Mouse (Mus musculus) liver, adult (tissue): ENCODE measurements around the gene Rtn2.

Source experiments
- GATA4 ChIP-seq: IDR thresholded peaks from 2 replicates; pipeline ENCODE4 v1.6.1; 2014; ENCODE audit warnings: mild to moderate bottlenecking, low read length; ENCODE audit not compliant: insufficient replicate concordance

Rtn2 gene

GRCm38 (mm10) chr7:19305796-19306765 is 23.7 kb downstream of the Rtn2 start:
- no peak for TF ChIP-seq GATA4

- no peak for TF ChIP-seq GATA4
These were observed 24.7 kb downstream of the Rtn2 start for GRCm38 (mm10) chr7:19306819-19307738.

- no peak for TF ChIP-seq GATA4
These were observed 25.5 kb downstream of the Rtn2 start for GRCm38 (mm10) chr7:19307739-19308453.

GRCm38 (mm10) chr7:19308454-19309277 is 26.2 kb downstream of the Rtn2 start:
- TF ChIP-seq GATA4, result no peak; the same call in 1 of the 2 replicates

DNA sequence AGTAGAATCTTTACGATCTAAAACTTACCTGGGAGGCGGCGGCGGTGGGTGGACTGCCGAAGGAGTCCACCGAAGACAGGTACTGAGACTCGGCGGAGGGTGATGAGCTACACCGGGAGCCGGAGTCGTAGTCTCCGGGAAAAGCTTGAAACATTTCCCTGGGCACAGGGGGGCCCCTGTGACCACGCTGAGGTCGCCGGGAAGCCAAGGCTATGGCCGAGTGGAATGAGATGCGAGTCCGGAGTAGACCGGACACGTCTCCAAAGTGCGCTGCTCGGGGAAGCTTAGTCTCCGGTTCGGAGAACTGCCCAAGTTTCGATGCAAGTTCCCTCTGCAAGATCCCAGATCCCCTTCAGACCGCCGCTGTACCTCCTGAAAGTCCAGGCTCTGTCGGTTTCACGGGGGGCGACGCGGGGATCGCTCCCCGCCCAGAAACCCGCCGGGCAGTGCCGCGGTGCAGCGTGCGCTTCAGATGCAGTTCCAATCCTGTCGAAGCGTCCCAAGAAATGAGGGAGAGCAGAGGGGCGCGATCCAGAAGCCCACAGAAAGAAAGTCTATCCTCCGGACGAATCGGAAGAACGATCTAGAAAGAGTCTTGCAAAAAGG is 27.0 kb downstream of the Rtn2 start:
- TF ChIP-seq GATA4, result no peak

DNA sequence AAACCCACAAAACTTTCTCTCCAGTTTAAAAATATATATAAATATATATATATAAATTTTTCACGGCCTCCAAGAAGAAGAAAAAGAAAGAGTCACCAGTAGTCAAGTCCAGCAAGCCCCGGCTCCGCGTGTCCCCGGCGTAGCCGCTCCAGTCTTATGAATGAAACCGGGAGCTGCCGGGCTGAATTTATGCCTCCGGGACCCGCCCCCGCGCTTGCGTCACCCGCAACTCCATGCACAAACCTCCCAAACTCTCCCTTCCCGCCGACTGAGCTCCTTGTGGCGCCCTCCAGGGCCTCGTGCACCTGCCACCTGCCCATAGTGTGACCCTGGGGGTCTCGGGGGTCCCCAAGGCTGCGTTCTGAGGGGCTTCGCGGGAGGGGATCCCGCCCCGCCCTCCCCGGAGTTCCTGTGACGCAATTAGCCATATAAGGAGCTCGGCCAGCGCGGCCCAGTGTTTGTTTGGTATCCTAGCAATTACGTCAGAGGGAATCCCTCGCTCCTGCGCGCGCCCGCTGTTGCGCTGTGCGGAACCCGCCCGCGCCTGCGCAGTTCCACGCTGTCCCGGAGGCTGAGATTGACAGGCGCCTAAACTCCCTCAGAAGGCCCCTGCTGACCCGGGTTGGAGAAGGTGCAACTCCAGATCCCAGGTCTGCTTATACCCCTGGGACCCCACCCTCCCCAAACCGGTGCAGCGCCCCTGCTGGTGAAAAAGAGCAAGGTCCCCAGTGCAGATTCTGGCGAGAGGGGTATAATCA is 27.6 kb downstream of the Rtn2 start, which contains the start of gene Fosb:
Fosb (minus strand) TSS at position 168 of the 758 bp plus-strand sequence.
- TF ChIP-seq GATA4, result no peak

GRCm38 (mm10) chr7:19311991-19312390 is 29.6 kb downstream of the Rtn2 start:
- no peak for TF ChIP-seq GATA4

- no peak for TF ChIP-seq GATA4
These were observed 31.6 kb downstream of the Rtn2 start for GRCm38 (mm10) chr7:19314033-19314432.

GRCm38 (mm10) chr7:19316451-19317161 is 34.2 kb downstream of the Rtn2 start:
- no peak for TF ChIP-seq GATA4

DNA sequence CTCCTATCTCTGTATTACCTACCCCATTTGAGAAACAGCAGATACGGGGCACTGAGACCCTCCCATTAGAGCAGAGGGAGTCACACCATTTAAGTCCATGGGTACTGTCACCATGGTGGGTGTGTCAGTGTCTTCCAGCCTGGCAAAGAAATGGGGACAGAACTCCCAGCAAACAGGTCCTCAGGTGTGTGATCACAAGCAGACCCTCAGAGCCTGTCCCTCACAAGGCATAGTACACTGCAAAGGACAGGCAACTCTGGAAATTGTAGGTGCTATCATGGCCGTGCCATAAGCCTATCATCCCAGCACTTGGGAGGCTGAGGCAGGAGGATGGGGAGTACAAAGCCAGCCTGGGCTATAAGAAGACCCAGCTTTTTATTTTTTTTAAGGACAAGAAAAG is 35.8 kb downstream of the Rtn2 start:
- no peak for TF ChIP-seq GATA4

DNA sequence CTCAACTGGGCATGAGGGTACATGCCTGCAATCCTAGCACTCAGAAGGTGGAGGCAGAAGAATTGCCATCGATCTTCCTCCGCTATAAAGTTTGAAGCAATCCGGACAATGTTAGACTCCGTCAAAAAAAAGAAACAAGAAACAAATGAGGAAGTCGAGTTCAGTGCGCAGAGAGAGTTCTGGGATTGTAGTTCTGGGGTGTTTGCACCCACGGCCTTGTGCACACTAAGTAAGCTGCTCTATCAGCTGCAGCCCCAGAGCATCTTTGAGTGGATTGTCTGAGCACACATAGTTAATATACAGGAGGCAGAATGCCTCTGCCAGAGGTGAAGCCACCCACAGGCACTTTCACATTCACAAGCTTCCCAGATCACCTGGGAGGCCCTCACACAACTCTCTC is 36.3 kb downstream of the Rtn2 start:
- no peak for TF ChIP-seq GATA4

DNA sequence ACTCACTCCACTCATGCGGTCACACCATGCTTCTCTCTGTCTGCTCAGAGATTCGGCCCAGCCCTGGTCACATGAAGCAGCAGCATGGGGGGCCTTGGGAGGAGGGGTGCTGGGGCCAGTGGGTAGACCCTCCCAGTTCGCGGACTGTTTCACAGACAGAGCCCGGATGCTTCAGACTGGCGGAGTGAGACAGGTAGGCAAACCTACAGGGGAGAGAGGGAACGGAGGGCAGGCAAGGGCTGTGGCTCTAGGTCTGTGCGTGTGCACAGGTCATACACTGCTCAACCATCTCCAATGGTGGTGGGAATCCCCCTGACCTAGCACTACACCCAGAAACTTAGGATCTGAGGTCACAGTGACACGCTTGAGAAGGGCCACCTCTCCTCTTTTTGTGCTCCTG is 37.0 kb downstream of the Rtn2 start:
- TF ChIP-seq GATA4, result no peak
